Mouse (Mus musculus): ENCODE measurements around the gene Spry2. TPM values are rescaled to one million over a fixed set of nuclear protein-coding genes. Genes with fewer than 3 reads are reported as not detected.

Gene Spry2
- polyA plus RNA-seq, 2 experiments, result 1.1 to 3.1 TPM

DNA sequence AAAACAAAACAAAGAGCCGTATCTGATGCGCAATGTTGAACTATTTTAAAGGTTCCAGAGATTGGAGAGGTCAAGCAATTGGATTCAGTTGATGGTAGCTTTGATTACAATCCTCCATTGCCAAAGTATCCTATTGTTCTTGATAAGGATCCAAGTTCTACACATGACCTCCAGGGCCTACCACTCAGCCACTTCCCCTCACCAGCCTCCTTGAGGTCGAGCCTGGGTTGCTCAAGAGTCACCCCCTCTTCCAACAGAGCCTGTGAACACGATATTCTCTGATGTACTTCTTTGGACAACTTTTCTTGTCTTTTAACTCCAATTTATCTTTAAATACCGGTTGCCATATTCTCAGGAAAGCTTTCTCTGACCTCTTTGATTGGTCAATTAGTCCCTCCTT lies 9.3 kb upstream of the Spry2 start:
- TF ChIP-seq EP300 (IDR thresholded peaks at IDR 0.05; ENCODE audit: low read depth) (no peak), CTCF (IDR thresholded peaks at IDR 0.05; ENCODE audit: low read depth) (no peak)
- no peak overlapping the region for H3K4me2 ChIP-seq (ENCODE audit: low read depth)
- WGBS (ENCODE audit: insufficient replicate concordance), result 47% methylated on average over 5 of the region's 5 CpGs
- H3K4me3 ChIP-seq (ENCODE audit: insufficient read depth in 1 of 2, low read depth in 2 of 2, low read length in 2 of 2), result no peak overlapping the region
- ATAC-seq (ENCODE audit: insufficient read depth) (no peak), DNase-seq (ENCODE audit: low read depth in 3 of 3, low spot score in 3 of 3) (no peak)
- no peaks in the 10 kb centered on the region for H3K4me1 ChIP-seq (replicated peaks; ENCODE audit: control insufficient read depth in 2 of 2, insufficient read depth in 2 of 2, low read length in 1 of 2)
- no peak overlapping the region for H3K27ac ChIP-seq
- H3K36me3 ChIP-seq (replicated peaks; ENCODE audit: control insufficient read depth, insufficient read depth, low read depth), result no peaks in the 10 kb centered on the region
- H3K9me3 ChIP-seq (ENCODE audit: control insufficient read depth, low read length), result no peaks in the 10 kb centered on the region
- H3K27me3 ChIP-seq (ENCODE audit: control insufficient read depth, insufficient read depth, low read length), result no peaks in the 10 kb centered on the region
- no peak overlapping the region for H3K9ac ChIP-seq (replicated peaks)

- no peak for ATAC-seq (ENCODE audit: insufficient read depth)
- DNase-seq (ENCODE audit: low read depth in 3 of 3, low spot score in 3 of 3), result no peak
Measured at GRCm38 (mm10) chr14:105905509-105905908, 8.9 kb upstream of the Spry2 start.

GRCm38 (mm10) chr14:105902807-105903206 lies 6.2 kb upstream of the Spry2 start:
- WGBS (ENCODE audit: insufficient replicate concordance), result 66% methylated on average over 7 of the region's 7 CpGs
- H3K27me3 ChIP-seq (ENCODE audit: control insufficient read depth, insufficient read depth, low read length), result peaks cover 10% of the 10 kb centered on the region
- H3K4me1 ChIP-seq (replicated peaks; ENCODE audit: control insufficient read depth in 2 of 2, insufficient read depth in 2 of 2, low read length in 1 of 2), result no peaks in the 10 kb centered on the region
- H3K4me2 ChIP-seq (ENCODE audit: low read depth), result no peak overlapping the region
- DNase-seq (ENCODE audit: low read depth in 3 of 3, low spot score in 3 of 3), result no peak
- no peak overlapping the region for H3K4me3 ChIP-seq (ENCODE audit: insufficient read depth in 1 of 2, low read depth in 2 of 2, low read length in 2 of 2)
- ATAC-seq (ENCODE audit: insufficient read depth), result no peak
- peak; percentile 74 for TF ChIP-seq CTCF (IDR thresholded peaks at IDR 0.05; ENCODE audit: low read depth)
- TF ChIP-seq EP300 (IDR thresholded peaks at IDR 0.05; ENCODE audit: low read depth), result no peak
- no peak overlapping the region for H3K27ac ChIP-seq
- no peak overlapping the region for H3K9ac ChIP-seq (replicated peaks)
- no peaks in the 10 kb centered on the region for H3K36me3 ChIP-seq (replicated peaks; ENCODE audit: control insufficient read depth, insufficient read depth, low read depth)
- no peaks in the 10 kb centered on the region for H3K9me3 ChIP-seq (ENCODE audit: control insufficient read depth, low read length)

More at GRCm38 (mm10) chr14:105905509-105905908, 8.9 kb upstream of the Spry2 start:
- Histone ChIP-seq H3K4me1 (replicated peaks; ENCODE audit: control insufficient read depth in 2 of 2, insufficient read depth in 2 of 2, low read length in 1 of 2) (no peaks in the 10 kb centered on the region), H3K27me3 (ENCODE audit: control insufficient read depth, insufficient read depth, low read length) (no peaks in the 10 kb centered on the region), H3K36me3 (replicated peaks; ENCODE audit: control insufficient read depth, insufficient read depth, low read depth) (no peaks in the 10 kb centered on the region), H3K4me3 (ENCODE audit: insufficient read depth in 1 of 2, low read depth in 2 of 2, low read length in 2 of 2) (no peak overlapping the region), H3K9me3 (ENCODE audit: control insufficient read depth, low read length) (no peaks in the 10 kb centered on the region), H3K4me2 (ENCODE audit: low read depth) (no peak overlapping the region), H3K9ac (replicated peaks) (no peak overlapping the region), H3K27ac (no peak overlapping the region)
- WGBS (ENCODE audit: insufficient replicate concordance), result 70% methylated on average over 4 of the region's 4 CpGs
- TF ChIP-seq CTCF (IDR thresholded peaks at IDR 0.05; ENCODE audit: low read depth) (no peak), EP300 (IDR thresholded peaks at IDR 0.05; ENCODE audit: low read depth) (no peak)

DNA sequence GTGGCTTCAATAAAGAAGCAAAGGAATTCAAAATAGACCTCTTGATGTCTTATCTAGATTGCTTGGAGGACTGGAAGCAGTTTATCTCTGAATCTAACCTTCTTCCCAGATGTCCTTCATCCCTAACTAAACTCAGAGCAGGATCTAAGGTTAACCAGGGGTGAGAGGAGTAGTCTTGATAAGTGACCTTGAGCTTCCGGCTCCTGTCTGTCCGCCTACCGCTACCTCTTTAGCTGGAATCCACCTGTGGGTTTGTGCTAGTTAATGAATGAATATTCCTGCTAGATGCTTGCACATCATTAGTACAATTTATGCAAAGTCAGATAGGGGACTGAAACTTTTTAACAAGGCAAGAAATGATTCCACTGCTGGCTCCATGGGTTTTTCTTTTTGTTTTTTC lies 4.2 kb upstream of the Spry2 start:
- H3K4me2 ChIP-seq (ENCODE audit: low read depth), result no peak overlapping the region
- no peaks in the 10 kb centered on the region for H3K9me3 ChIP-seq (ENCODE audit: control insufficient read depth, low read length)
- no peak for DNase-seq (ENCODE audit: low read depth in 3 of 3, low spot score in 3 of 3)
- no peak for TF ChIP-seq CTCF (IDR thresholded peaks at IDR 0.05; ENCODE audit: low read depth)
- TF ChIP-seq EP300 (IDR thresholded peaks at IDR 0.05; ENCODE audit: low read depth), result no peak
- no peak overlapping the region for H3K4me3 ChIP-seq (ENCODE audit: insufficient read depth in 1 of 2, low read depth in 2 of 2, low read length in 2 of 2)
- no peaks in the 10 kb centered on the region for H3K4me1 ChIP-seq (replicated peaks; ENCODE audit: control insufficient read depth in 2 of 2, insufficient read depth in 2 of 2, low read length in 1 of 2)
- peaks cover 28% of the 10 kb centered on the region for H3K27me3 ChIP-seq (ENCODE audit: control insufficient read depth, insufficient read depth, low read length)
- H3K9ac ChIP-seq (replicated peaks), result no peak overlapping the region
- WGBS (ENCODE audit: insufficient replicate concordance), result 76% methylated on average over 3 of the region's 3 CpGs
- no peaks in the 10 kb centered on the region for H3K36me3 ChIP-seq (replicated peaks; ENCODE audit: control insufficient read depth, insufficient read depth, low read depth)
- no peak for ATAC-seq (ENCODE audit: insufficient read depth)
- H3K27ac ChIP-seq, result no peak overlapping the region

DNA sequence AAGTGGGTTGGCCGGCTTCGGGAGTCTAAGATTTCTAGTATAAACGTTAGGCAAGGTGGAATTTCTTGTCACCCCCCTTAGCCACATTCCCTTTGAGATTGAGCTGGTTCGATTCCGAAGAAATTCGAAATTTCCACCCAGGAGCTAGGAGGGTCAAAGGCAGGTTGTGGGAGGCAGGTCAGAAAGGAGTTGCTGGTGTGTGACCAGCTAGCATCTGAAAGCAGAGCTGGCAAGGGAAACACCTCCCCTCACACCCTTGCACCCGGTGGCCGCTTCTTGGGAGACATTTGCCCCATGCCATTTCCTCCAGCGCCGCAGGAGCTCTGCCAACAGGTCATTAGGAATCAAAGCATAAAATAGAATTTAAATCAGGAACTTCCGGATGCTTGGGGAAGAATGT lies 2.5 kb upstream of the Spry2 start:
- H3K36me3 ChIP-seq (replicated peaks; ENCODE audit: control insufficient read depth, insufficient read depth, low read depth), result no peaks in the 10 kb centered on the region
- H3K4me1 ChIP-seq (replicated peaks; ENCODE audit: control insufficient read depth in 2 of 2, insufficient read depth in 2 of 2, low read length in 1 of 2), result 0 out of 4 replicates have a peak, but pooled peaks cover 0 to 2% of the 10 kb centered on the region in 2 experiments
- TF ChIP-seq CTCF (IDR thresholded peaks at IDR 0.05; ENCODE audit: low read depth), result no peak
- H3K4me3 ChIP-seq (ENCODE audit: insufficient read depth in 1 of 2, low read depth in 2 of 2, low read length in 2 of 2), result peak overlapping the region in 1 of 2 experiments; percentile 62; a peak in 1 of 4 replicates
- no peak overlapping the region for H3K9ac ChIP-seq (replicated peaks)
- H3K9me3 ChIP-seq (ENCODE audit: control insufficient read depth, low read length), result no peaks in the 10 kb centered on the region
- ATAC-seq (ENCODE audit: insufficient read depth), result no peak
- 9% methylated on average over 11 of the region's 11 CpGs for WGBS (ENCODE audit: insufficient replicate concordance)
- no peak for DNase-seq (ENCODE audit: low read depth in 3 of 3, low spot score in 3 of 3)
- H3K27ac ChIP-seq, result no peak overlapping the region
- peak overlapping the region; percentile 69 for H3K4me2 ChIP-seq (ENCODE audit: low read depth)
- H3K27me3 ChIP-seq (ENCODE audit: control insufficient read depth, insufficient read depth, low read length), result peaks cover 40% of the 10 kb centered on the region

Measured in liver, embryonic 14.5 days (tissue).